In genomic region chr2:65449126-65449828, GRCm38 (mm10) we compare ENCODE assay signal across 15 mouse cellular contexts.
A peak's percentile ranks its signal among the peaks of the same experiment; 100 is the strongest.
DNase-seq lines count a peak whose midpoint lies in the region.
"Had no signal": no experiment of that assay in that cellular context is flagged by ENCODE, and none has a peak within 500 bp of the region (broad histone marks: within the 10 kb centered on the region; RNA-seq: fewer than 3 reads in every experiment).

No protein-coding gene starts in this region.

- intact Hi-C loops in gastrocnemius, postnatal 36 days (cut with DNase I) = no loop called here

- DNase-seq in ES-CJ7 (ENCODE audit: low read depth, low spot score) = peak; percentile 76
- DNase-seq in R1 (ENCODE audit: low read depth, low spot score) = peak; percentile 85
- peak; percentile 72 for DNase-seq in ZHBTc4 (ENCODE audit: low read depth, low spot score)
- DNase-seq in cerebellum, postnatal 14 days = no peak
- no peak for DNase-seq in gastrocnemius, postnatal 36 days
- DNase-seq in spleen, postnatal 36 days (ENCODE audit: low spot score in 2 of 2) = no peak
- DNase-seq: adrenal gland, adult 2 months; adrenal gland, postnatal 10 days; adrenal gland, postnatal 25 days; cerebellum, adult 11 months; cerebellum, adult 18-20 months; cerebellum, adult 8-10 months; cerebellum, adult 9-11 months; cerebellum, postnatal 25 days; forebrain, postnatal 0 days had no signal

Comparison
In these comparisons a context has a peak if more than half of its experiments do, and no peak if none do; other contexts are left out.
1. DNase-seq: peak in ES-CJ7 (single experiment), R1 (single experiment) and ZHBTc4 (single experiment); none in cerebellum, postnatal 14 days (0 of 2), gastrocnemius, postnatal 36 days (0 of 2) and spleen, postnatal 36 days (0 of 2).